Mouse (Mus musculus): ENCODE data around the gene Rspry1. TPM values are rescaled to one million over a fixed set of nuclear protein-coding genes. Genes with fewer than 3 reads are reported as not detected.

Rspry1 gene
- 10 to 100 TPM; 16.7 to 17.1 TPM for total RNA-seq (2021)

DNA sequence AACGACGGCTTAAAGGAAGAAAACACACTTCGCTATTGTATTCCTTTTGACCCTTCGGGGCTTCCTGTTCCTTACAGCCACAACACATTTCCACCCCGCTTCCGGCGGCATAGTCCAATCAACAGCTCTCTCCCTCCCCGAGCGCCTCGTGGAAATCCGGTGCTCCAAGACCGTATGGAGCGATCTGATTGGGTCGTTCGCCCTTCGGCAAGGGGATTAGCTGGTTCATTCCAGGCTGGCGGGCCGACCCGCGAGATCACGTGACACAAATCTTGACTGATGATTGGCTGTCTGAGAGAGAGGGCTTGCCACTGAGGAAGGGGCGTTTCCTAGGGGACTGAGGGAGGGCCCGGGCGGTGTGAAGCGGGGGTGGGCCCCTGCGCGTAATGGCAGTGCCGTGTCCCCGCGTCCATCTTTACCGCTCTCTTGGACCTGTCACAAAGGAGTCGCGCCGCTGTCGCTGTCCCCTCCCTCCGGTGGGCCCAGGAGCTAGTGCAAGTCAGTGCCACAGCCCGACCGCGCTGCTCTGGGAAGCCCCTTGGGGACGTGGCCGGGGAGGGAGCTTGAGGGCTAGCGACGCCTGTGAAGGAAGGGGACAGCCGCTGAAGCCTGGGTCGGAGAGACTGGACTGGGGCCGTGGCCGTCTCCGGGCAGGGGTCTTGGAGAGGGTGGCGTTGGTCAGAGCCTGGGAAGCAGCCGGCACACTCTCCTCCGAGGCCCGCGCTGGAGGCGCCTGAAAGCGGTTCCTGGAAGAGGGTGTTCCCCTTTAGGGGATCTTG, at the start of gene Rspry1, which contains the start of gene Fam192a:
Gene Rspry1, plus strand, starts transcription at position 331 of the 779 bp plus-strand sequence.
Gene Fam192a, minus strand, starts transcription at position 391 of the 779 bp plus-strand sequence.
- DNase-seq = peak; percentile 100

DNA sequence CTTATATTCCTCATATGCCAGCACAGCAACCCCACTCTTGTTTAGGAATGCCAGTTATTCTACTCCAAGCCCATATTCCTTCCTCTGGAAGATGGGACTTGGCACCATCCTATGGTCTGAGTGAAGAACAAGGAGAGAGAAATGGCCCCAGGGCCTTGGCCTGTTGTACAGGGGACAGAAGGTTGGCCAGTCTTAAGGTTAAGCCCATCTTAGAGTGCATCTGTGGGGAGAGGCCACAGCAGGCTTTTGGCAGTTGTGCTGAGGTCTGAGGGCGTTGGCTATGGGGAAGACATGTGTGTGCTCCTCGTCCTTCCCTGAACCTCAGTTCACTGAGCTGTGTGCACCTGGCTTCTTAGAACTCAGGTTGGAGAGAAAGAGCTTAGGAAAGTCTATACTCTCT, 49.0 kb upstream of the Rspry1 start:
- no peak for DNase-seq

DNA sequence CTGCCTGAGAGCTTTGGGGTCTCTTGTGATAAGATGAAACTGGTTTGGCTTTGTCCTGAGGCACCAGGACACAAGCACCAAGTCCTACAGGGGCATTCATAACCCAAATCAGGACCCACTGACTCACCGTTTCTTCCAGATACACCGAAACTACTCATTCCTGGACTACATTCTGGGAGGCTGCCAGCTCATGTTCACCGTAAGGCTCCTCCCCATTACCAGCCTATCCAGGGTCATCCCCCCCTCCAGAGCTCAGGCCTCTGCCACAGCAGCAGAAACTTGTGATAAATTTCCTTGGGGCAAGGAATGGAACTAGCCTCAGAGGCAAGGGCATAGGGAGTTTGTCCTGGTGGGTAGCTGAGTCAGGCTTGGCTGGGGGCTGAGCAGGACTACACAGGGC, 44.5 kb upstream of the Rspry1 start:
- DNase-seq = no peak

DNA sequence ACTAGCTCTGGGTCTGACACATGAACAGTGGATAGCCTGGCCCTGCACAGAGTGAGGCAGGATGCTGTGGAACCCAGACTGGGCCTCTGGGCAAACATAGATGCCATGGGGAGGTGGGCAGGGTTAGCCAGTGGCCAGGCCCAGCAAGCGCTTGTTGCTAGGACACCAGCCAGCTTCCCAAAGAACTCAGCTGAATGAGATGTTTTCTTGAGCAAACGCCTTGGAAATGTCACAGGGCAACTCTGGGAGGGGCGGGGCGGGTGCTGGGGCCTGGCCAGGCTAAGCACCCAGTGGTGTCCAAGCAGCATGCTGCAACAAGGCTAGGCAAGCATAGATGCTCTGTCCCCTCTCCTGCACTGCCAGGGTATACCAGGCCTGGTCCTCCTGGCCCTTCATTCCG, 40.5 kb upstream of the Rspry1 start:
- no peak for DNase-seq

DNA sequence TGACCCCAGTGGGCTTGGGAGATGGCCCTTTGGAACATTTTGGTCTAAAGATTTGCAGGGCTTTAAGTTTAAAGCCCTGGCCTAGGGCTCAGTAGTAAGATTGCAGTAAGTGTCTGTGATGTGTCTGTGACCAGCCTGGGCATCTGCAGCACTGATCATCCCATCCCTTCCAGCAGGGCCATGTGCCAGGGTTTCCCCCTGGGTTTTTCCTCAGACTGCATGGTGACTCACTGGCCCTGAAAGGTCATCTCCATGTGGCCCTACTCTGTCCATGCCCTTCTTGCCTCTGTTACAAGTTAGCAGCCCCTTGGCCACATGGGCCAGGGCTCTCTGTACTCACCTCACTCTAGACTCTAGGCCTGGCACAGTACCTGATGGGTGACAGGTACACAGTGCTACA, 37.3 kb upstream of the Rspry1 start:
- no peak for DNase-seq

DNA sequence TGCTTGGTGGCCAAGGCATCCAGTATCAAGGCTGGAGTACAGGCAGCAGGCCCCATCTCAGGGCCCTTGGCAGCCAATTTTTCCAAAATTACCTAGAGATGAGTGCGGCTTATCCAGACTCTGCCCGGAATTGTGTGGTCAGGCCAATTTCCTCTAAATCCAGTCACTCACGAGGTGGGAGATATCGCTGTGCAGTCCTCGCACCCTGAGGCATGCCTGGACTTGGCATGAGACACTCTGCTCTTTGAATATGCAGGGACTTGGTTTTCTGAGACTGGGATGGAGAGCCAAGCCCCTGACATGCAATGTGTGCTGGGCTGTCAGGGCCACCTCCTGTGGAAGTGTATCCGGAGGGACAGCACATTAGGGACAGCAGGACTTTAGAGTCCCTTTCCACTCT, 35.7 kb upstream of the Rspry1 start:
- no peak for DNase-seq

DNA sequence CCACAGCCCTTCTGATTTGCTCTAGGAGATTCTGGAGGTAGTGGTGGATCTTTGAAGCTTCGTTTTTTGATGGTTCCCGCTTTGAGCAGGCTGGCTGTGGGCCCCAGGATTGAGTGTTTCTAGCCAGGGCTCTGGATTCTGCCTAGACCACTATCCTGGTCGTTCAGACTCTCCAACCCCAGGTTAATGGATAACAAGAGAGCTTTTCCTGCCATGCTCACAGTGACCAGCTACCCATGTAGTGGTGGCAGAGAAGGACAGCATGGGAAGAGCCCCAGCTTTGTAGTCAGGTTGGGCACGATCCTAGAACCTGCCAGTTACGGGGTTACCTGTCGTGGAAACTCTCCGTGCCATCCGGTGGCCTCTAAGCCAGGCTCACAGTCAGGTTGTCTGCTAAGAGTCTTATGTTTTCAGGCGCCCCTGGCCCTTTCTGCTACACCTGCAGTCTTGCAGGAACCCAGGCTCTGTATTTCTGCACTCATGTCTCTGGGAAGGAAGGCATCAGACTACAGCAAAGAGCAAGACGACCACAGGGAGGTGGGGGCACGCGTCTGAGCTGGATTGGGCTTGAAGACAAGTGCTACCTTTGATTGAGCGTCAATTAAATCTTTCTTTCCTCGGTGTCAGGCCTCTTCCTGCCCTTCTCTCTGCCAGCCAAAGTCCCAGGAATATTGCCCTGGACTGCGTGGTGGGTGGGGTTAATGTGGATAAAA, 35.1 kb upstream of the Rspry1 start:
- DNase-seq = no peak

DNA sequence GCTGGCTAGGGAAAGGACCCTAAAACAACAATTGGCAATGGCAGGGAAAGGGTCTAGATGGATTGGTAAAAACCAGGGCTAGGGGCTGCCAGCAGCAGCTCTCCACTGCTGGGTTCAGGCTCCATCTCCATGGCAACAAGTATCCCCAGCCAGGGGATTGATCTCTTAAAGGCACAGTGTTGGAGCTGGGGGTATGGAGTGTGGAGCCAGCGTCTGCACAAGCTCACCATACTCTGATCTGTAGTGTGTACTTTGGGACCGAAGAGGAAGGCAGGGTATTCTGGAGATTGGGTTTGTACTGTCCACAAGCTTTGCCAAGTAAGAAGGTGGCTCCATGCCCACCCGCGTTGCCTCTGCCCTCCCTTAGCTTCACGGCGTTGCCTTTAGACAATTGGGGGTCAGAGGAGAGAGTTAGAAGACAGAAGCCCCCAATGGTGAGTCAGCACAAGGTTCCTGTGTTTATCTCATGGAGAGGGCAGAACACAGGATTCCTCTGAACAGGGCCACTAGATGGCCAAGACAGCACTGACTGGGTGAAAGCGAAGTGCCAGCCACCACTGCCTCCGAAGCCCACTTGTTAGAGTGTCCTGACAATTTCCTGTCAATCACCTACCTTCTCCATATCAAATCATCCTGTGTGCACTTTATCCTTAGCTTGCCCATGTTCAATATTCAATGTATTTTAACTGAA, 34.4 kb upstream of the Rspry1 start:
- no peak for DNase-seq

DNA sequence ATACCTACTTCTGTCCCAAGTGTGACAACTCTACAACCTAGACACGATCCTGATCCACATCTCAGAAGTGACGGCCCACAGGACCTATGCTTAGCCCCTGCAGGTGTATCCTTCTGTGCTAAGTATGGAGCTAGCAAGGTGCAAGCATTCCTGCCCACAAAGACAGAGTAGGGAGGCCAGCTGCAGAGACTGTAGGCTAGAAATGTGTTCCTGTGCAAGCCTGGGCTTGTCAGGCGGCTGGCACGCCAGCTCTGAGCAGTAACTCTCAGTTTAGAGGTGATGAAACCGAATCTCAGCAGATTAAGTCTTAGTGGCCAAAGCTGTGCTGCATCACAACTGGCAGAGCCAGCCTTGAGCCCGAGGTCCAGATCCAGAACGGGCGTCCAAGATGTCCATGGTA, 33.6 kb upstream of the Rspry1 start:
- DNase-seq = no peak

DNA sequence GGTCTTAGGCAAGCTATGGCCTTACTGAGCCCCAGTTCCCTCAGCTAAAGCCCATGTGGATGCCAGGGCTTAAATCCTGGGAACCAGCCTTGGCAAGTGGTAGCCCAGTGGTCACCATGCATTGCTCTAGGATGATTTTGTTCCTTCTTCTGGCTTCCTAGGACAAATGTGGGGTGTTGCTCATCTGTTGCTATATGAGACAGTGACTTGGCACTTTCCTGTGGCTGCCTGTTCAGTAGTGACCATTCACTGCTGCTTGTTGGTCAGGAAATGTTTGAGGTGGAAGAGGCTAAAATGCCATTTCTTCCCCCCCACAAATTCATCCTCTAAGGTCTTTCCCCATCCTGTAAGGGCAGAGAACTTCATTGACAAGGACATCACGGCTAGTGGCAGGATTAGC, 32.3 kb upstream of the Rspry1 start:
- no peak for DNase-seq

DNA sequence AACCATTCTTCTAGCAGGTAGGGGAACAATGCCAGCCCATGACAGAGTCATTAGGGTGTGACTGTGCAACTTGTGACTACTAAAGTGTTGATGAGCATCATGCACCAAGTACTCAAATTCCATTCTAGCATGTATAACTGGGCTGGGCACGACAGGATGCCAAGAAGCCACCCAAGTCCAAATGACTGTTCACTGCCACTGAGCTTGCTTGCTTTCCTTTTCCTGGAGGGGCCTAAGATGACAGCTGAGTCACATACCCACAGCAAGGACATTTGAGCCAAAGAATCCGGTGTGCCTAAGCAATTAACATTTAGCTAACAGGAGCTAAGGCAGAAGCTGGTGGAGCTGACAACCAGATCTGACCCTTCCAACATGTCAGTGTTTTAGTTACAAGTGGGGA, 29.8 kb upstream of the Rspry1 start:
- DNase-seq = no peak

DNA sequence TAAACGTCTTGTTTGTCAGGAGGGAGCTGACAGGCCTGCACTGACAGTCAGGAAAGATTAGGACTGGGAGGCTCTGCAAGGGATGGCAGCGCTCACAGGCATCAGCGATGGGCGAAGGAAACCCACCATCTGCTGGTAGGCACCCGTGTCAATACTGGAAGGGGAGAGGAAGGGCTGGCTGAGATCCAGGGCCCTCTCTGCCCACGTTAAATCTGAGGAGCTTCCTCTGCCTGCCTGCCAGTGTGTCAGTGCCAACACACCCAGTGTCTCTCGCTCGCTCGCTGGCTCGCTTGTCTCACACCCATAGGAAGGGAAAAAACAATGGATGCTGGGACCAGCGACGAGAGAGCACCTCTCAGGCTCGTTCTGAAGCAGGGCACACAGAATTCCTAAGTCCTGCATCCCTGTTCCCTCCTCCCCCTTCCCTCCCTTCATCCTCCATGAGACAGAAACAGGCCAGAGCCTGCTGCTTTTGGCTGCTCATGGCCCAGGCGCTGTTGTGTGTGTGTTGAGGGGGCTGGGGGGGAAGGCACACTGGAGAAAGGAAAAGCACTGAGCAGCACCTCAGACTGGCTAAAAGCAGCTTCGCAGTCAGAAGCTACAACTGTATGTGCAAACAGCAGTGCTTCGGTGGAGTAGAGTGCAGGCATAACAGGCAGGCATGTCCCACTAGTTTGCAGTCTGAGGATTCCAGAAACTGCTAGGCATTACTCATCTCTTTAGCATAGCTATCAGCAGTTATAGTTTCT, 27.4 kb upstream of the Rspry1 start:
- no peak for DNase-seq

DNA sequence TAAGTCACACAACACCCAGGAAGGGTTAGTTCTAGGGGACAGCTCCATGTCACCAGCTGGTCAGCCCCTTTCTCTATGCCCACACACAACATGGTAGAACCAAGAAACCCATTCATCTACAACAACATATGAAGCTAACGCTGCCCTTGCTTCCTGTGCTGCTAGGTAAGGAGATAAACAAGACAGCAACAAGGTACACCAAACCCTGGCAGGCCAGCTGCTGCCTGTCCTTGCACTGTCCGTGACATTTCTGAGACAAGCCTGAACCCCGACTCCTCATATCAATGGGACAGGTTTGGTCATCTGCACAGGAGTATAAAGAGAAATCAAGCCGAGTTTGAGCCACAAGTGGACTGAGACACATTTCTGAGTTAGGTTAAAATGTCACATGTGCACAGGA, 26.6 kb upstream of the Rspry1 start:
- no peak for DNase-seq

DNA sequence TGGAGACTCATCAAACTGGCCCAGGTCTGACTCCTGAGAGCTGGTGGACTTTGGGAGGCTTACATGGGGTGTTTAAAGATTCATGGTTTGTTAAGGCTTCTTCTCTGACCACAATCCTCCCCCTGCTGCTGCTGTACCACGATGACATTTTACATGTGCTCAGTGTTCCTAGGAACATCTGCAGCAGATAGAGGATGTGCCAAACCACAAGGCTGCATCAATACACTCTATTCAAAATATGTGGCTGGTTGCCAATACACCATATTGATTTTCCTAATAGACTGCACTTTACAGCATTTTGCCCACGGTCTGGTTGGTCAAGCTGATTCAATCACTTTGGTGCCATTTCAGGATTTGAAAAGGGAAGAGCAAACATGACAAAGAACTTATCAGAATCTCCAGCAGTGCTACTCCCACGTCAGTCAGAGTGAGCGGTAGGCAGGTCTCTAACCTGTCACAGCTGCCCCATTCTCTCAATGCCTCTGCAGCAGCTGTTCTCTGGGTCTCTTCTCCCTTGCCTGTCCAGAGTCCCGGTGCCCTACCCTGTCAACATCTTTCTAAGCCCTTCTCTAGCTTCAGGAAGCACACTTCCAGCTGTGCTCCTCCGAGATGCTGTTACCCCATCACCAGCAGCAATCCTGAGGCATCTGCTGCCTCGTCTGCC, 19.8 kb upstream of the Rspry1 start:
- DNase-seq = no peak

DNA sequence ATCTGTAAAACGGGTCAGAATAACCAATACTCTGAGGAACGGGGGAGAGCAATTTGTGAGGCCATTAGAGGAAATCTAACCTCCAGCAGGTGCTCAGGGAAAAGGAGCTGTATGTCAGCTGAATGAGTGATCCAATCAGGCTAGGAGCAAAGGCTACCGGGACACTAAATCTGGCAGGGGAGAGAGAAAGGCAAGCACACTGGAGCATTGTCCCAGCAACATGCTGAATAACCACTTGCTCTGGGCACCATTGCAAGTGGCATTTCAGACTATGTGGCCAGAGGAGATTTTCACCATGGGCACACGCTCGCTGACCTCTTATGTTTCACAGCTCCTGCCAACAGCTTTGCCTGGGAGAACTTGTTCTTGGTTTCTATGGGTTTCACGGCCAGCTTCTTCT, 19.2 kb upstream of the Rspry1 start:
- DNase-seq = no peak

DNA sequence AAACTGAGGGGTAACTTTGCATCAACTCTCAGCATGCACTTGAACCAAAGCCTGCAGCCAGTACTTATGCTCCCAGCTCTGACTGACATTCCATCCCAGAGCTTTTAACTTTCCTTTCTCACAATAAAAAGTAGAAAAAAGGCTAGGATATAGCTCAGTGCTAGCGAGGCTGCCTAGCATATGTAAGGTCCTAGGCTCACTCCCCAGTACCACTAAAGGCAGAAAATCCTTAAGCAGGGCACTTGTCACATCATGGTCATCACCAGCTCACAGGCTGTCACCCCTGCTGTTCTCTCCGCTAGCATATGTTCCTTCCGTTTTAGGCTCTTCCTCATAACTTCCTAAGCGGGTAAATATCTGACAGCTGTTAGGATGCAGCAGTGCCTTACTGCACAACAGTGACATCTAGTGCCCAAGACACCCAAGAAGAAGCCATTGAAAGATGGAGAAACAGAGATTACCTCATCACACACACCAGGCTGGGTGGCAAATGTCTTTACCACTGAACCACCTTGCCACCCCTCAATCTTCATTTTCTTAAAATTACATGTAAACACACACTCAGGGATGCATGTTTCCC, 17.4 kb upstream of the Rspry1 start:
- peak; percentile 49 for DNase-seq

DNA sequence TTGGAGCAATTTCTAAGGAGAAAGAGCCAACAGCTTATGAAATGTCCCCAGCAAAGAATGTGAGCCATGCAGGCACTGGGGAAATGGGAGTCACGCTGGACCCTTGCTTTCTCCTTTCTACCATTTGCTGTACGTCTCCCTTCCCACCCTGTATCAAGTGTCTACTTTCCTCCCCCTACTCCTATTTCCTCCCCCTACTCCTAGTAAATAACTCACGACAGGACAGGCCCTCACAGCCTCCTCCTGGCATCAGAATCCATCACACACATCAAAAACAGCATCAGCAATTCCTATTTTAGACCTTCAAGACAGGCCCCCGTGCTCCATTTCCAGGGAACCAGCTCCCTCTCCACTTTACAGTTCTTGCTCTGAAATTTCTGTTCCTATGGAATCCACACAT, 10.0 kb upstream of the Rspry1 start:
- DNase-seq = no peak

DNA sequence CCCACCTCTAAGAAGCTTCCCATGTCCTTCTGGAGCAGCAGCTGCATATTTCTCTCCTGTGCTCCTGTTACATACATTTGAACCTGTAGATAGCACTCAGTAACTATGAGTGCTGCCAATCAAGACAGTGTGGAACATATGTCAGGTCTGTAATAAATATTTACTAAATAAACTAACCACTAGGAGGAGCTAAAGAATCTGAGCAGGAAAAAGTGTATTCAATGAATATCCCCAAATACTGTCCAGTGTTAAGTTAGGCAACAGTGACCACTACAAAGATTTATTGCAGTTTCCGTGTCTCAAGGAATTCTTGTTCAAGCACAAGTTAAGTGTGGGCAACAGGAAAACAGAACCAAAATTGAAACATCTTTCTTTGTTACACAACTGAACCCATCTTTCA, 7.5 kb upstream of the Rspry1 start:
- no peak for DNase-seq

DNA sequence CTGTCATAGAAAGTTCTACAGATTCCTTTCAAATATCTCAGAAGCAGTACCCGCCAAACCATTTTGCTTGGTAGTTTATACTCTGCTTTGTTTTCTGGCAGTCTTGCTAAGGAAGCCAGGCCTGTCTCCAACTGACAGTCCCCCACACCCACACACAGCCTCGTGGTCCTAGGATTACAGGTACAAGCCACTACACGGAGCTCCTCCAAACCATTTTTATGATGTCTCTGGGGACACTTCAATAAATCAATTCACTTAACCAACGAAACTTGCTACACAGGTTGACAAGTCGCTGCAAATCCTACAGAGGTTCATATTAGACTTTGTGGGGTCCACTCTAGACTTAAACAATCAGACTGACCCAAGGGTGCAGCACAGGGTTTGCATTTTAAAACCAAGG, 1.3 kb upstream of the Rspry1 start:
- no peak for DNase-seq

DNA sequence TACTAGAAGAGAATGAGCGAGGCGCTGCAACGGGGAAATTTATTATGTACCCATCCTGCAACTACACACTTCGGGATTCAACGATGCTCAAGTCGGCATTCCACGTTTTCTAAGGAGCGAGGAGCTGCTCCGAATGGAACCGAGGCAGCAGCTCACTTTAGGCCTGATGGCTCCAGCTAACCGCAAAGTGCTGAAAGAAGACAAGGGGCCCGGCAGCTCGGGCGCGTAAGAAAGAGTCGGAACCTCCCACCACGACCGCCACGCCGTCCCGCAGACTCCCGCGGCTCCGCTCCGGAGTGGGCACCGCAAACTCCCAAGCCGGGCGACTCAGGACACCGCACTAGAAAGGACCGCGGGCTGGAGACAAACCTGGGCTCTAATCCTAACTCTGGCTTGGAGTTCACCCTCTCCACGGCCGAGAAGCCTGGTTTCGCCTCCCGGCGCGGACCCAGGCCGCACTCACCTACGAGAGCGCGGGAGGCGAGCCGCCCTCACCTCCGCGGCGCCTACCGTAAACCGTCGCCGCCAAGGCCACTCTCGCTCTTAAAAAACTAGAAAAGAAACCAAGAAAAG, 617 bp upstream of the Rspry1 start:
- peak; percentile 43 for DNase-seq

DNA sequence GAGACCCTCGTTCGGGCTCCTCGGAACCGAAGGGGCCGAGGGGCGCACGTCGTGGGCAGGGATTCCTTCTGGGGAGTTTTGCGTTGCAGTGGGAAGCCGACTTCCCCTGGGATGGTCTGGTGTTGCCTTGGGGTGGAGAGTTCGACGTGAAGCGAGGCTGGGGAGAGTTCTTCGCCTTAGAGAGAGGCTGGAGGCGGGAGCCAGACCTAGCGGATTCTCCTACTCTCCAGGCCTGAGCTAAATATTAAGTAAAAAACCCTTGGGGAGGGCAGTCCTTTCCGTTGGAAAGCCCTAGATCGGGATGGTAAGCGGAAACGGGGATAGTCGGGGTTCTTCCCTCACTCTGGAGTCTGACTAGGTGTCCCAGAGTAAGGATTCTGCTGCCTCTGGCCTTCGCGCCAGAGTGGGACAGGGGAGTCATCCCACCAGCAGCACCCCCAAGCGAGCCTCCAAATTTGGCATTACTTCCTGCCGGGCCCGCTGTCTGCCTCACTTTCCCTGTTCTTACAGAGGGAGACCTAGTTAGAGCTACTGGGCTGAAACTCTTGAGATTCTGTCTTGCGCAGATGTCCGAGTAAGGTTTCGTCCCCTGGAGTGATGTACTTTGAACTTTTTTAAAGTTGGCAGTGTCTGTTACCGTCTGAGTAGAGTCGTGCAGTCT, 864 bp downstream of the Rspry1 start:
- peak; percentile 33 for DNase-seq

All from heart, postnatal 4 days (tissue).